Mouse (Mus musculus) liver, embryonic 12.5 days (tissue): ENCODE measurements around the gene Mtcp1. TPM values are rescaled to one million over a fixed set of nuclear protein-coding genes. Genes with fewer than 3 reads are reported as not detected.

Experiments
- ATAC-seq: fragments of 200-750 bp; cut with Nextera tagmentation; 2 replicates; pipeline ENCODE4 v1.8.0; 2017; ENCODE audit warnings: moderate number of reproducible peaks, mild to moderate bottlenecking, moderate library complexity
- H3K27ac ChIP-seq: fragments of 300-500 bp; sonication (generic); 2 replicates; pipeline ENCODE4 v1.5.1; 2016; ENCODE audit warnings: mild to moderate bottlenecking
- H3K27me3 ChIP-seq: fragments of 300-500 bp; sonication (generic); replicated peaks from 2 replicates; pipeline ENCODE4 v1.6.1; 2016; ENCODE audit warnings: mild to moderate bottlenecking, moderate library complexity
- H3K36me3 ChIP-seq: fragments of 300-500 bp; sonication (generic); 2 replicates; pipeline ENCODE4 v1.6.1; 2016; ENCODE audit warnings: mild to moderate bottlenecking, moderate library complexity
- H3K4me1 ChIP-seq: fragments of 300-500 bp; sonication (generic); 2 replicates; pipeline ENCODE4 v1.6.1; 2016
- H3K4me2 ChIP-seq: fragments of 300-500 bp; sonication (generic); 2 replicates; pipeline ENCODE4 v1.6.1; 2016; ENCODE audit warnings: mild to moderate bottlenecking, moderate library complexity
- H3K4me3 ChIP-seq: fragments of 300-500 bp; sonication (generic); 2 replicates; pipeline ENCODE4 v1.5.1; 2016; ENCODE audit warnings: mild to moderate bottlenecking, moderate library complexity
- H3K9ac ChIP-seq: fragments of 300-500 bp; sonication (generic); 2 replicates; pipeline ENCODE4 v1.6.1; 2016; ENCODE audit warnings: mild to moderate bottlenecking, moderate library complexity
- H3K9me3 ChIP-seq: fragments of 300-500 bp; sonication (generic); replicated peaks from 2 replicates; pipeline ENCODE4 v1.6.1; 2016; ENCODE audit warnings: mild to moderate bottlenecking, moderate library complexity
- polyA plus RNA-seq: library from polyadenylated mRNA; unstranded; fragments of >200 nt; fragmentation: Nextera tagmentation; extraction: Ambion mirVana; gene quantifications from 2 replicates; pipeline ENCODE4 v1.2.1, GENCODE M21; 2016

Mtcp1 gene
- polyA plus RNA-seq, 1 experiment from 2014 or later, result 6.3 TPM

GRCm38 (mm10) chrX:75370197-75370596, 46.2 kb downstream of the Mtcp1 start:
- Histone ChIP-seq H3K27me3 (no peaks in the 10 kb centered on the region), H3K4me1 (no peaks in the 10 kb centered on the region), H3K36me3 (no peaks in the 10 kb centered on the region), H3K27ac (no peak overlapping the region), H3K4me3 (no peak overlapping the region), H3K9me3 (no peaks in the 10 kb centered on the region), H3K4me2 (no peak overlapping the region), H3K9ac (no peak overlapping the region)
- ATAC-seq, result no peak

Other genes starting within 250 kb of the Mtcp1 start
- 37.2 and 42.4 TPM in 2 replicates for gene Fundc2, start 34.2 kb downstream of the Mtcp1 start, polyA plus RNA-seq
- 0.62 and 1.1 TPM in 2 replicates for gene F8, start 34.0 kb downstream of the Mtcp1 start, polyA plus RNA-seq
- gene Cmc4, start within 50 bp of the Mtcp1 start, polyA plus RNA-seq, result 16.3 and 16.9 TPM in 2 replicates
- gene Brcc3, start within 50 bp of the Mtcp1 start, polyA plus RNA-seq, result 46.3 and 47.8 TPM in 2 replicates
- gene Vbp1, start 97.7 kb upstream of the Mtcp1 start, polyA plus RNA-seq, result 133 and 138 TPM in 2 replicates
- 0.17 and 0.18 TPM in 2 replicates for gene Rab39b, start 161.6 kb upstream of the Mtcp1 start, polyA plus RNA-seq